Mouse (Mus musculus) left cerebral cortex, adult 9 months (tissue): Measurements from ENCODE around the gene Fcrl1.
"Not testable (repeated sequence)": the region's sequence is repeated elsewhere in the genome, so short reads cannot be mapped to it uniquely, and the experiment has no call there.

Source experiments
- DNase-seq, 2 experiments: peaks; one replicate each; pipeline ENCODE4 v3.0.0; 2022; ENCODE audit warnings: low spot score in 2 of 2

The Fcrl1 gene

DNA sequence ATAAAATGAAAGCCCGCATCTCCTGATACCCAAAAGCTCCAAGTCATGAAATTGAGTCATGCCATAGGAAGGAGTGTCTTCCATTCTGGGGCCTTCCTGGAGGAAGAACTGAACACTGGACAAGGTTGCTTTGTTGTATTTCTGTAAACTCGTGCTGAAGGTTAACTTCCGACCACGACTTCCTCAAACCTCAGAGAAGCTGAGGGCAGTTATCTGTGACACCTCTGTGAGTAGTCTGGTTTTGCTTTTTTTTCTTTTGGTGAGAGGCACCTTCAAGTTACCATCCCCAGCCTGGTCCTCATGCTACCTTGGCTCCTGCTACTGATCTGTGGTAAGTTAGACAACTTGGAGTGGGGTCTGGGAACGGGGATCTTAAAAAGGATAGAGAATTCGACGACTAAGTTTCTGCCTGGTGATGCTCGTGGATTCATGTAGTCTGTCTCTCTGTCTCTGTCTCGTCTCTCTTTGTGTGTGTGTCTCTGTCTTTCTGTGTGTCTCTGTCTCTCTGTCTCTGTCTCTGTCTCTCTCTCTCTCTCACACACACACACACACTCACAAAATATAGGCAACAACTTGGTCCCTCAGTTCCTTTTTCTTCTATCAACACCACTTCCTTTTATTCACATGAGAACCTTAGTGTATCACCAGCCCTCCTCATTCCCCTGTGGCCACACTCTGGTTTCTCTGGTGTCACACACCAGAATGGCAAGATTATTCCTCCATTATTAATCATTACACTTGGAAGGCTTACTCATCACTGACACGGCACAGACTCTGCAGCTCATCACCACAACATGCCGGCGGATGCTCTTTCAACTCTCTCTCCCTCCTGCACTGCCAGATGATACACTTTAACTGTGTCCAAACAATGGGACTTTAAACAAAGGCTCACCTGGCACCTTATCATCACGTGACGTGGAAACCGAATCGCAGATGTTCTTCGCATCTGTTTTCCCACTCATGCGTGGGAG is at the start of gene Fcrl1:
TSS of gene Fcrl1 (plus strand) at position 193 of the 971 bp plus-strand sequence.
- DNase-seq: no peak

DNA sequence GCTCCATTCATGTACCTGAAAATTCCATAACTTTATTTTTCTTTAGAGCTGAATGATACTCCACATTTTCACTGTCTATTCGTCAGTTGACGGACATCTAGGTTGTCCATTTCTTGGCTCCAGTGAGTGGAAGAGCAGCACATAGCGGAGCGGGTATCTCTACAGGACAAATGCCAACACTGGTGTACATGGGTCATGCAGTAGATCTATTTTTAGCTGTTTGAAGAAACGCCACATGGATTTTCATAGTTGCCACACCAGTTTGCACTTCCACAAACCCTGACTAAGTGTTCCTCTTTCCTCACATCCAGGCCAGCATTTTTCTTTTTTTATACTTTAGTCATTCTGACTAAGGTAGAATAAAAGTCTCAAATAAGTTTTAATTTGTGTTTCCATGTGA is 38.3 kb upstream of the Fcrl1 start:
- no peak for DNase-seq

DNA sequence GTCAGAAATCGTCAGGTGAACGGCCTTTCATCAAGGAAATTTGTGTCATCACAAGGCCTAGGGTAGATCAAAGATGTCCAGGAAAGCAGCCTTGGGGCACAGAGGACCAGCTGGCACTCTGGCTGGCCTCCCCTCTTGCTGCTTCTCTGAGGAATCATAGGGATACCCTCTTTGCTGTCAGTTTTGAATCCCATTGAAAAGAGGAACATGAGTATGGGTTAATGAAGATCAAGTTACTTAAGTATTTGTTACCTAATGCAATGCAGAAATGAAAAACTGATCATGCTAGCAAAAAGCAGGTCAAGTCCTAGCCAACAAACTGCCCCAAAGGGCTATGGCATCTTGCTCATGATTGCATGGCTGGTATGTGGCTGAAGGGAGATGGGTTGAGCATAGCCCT is 25.2 kb upstream of the Fcrl1 start:
- not testable (repeated sequence) for DNase-seq

DNA sequence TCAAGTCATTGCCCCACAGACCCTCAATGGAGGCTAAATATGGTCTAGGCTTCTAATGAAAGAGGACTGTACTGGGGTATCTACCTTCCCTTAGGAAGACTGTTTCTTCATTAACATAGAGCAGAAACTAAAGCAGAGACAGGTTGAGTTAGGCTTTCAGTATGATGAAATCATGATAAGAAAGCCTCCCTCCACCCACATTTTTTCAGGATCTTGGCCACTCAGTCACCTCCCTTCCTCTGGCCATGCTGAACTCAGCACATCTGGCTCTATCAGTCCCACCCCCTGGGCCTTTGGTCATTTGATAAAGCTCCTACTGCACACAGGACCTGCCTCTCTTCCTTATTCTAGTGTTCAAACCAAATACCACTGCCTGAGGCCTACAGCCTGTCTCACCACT is 18.6 kb upstream of the Fcrl1 start, which contains the start of gene Cd5l:
TSS of gene Cd5l (plus strand) at position 301 of the 400 bp plus-strand sequence.
- no peak for DNase-seq

DNA sequence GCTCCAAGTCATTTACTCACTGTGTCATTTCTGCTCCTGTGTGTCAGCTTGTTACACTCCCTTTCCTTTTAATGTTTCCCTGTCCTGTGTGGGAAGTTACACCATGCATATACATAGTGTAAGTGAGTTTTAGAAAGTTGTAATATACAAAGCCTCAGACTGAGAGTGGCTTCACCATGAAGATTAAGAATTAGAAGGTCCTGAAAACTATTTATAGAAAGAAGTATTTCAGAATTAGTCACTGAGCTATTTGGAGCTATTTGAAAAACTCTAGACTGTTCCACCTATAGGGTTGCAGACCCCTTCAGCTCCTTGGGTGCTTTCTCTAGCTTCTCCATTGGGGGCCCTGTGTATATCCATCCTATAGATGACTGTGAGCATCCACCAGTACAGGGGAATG is 17.0 kb upstream of the Fcrl1 start:
- no peak for DNase-seq

DNA sequence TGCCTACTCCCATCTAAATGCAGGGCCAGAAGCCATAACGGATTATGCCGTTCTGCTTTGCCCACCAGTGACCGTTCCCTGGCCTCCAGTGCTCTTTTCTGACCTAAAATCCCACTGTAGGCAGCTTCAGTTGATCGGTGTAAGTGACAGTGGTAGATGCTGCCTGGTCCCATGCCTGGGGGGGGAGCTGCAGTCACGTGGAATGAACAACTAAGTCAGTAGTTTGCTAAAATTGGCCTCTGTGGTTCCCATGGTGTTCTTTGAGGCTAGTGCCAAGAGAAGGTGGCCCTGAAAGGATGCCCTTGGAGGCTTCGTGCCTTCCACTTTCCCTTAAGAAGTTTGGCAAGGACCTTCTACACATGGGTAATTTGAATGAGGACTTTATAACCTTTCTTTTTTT is 15.7 kb upstream of the Fcrl1 start:
- no peak for DNase-seq

DNA sequence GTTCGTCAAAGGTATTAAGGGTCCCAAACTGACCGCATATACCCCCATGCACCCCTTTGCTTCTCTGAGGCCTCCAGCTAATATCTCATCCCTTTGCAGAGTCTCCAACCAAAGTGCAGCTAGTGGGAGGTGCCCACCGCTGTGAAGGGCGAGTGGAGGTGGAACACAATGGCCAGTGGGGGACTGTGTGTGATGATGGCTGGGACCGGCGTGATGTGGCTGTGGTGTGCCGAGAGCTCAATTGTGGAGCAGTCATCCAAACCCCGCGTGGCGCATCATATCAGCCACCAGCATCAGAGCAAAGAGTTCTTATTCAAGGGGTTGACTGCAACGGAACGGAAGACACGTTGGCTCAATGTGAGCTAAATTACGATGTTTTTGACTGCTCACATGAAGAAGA is 10.5 kb upstream of the Fcrl1 start:
- DNase-seq: no peak

DNA sequence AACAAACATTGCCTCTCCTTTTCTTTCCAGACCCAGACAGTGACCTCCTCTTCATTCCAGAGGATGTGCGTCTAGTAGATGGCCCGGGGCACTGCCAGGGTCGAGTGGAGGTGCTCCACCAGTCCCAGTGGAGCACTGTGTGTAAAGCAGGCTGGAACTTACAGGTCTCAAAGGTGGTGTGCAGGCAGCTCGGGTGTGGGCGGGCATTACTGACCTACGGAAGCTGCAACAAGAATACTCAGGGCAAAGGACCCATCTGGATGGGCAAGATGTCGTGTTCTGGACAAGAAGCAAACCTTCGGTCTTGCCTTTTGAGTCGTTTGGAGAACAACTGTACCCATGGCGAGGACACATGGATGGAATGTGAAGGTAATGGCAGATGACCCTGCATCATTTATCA is 8.7 kb upstream of the Fcrl1 start:
- no peak for DNase-seq

DNA sequence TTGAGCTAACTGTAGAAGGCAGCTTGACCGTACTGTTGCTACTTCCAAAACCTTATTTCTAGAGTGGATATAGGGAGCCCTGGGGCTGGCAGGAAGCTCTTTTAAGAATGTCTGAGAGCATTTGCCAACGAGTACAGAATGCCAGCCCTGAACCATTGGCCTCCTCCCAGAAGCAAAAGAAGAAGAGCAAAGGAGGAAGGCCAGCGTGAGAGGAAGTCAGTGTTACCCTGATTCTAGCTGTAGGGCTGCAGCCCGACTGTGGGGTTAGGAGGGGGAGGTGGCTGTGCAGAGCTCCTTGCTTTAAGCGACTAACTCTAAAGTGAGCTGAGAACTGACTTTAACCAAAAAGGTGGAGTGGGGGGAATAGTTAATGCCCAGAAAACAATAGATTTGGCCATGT is 7.0 kb upstream of the Fcrl1 start:
- no peak for DNase-seq

DNA sequence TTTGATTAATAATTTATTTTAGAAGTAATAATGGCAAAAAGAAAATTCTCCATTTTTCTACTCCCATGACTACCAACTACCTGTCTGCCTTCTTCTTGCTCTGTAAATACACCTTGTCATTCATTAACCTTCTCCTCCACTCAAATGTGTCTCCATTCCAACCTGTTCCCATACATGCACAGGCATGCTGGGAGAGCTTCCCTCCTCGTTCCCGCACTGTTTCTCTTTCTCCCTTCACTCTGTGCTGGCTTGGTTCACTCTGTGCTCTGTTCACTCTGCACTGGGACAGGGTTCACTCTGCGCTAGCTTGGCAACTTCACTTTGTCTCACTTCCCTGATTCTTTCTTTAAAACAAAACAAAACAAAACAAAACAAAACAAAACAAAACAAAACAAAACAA is 1.0 kb downstream of the Fcrl1 start:
- DNase-seq: no peak

DNA sequence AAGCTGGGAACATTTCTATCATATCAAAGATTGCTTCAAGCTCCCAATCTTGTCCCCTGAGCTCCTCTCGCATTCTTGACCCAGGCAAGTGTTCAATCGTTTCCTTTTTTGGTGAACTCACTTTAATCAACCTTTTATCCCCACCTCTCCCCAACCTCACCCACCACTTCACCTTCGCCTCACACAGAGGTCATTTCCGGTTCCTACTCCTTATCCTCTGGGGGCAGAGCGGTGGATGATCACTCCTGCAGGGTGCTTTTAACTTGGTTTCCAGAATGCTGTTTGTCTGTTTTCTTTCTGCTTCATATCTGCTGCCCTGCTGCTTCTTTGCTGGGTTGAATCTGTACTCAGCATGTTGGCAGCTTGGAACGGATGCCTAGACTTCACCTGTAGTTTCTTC is 1.5 kb downstream of the Fcrl1 start:
- DNase-seq: no peak

DNA sequence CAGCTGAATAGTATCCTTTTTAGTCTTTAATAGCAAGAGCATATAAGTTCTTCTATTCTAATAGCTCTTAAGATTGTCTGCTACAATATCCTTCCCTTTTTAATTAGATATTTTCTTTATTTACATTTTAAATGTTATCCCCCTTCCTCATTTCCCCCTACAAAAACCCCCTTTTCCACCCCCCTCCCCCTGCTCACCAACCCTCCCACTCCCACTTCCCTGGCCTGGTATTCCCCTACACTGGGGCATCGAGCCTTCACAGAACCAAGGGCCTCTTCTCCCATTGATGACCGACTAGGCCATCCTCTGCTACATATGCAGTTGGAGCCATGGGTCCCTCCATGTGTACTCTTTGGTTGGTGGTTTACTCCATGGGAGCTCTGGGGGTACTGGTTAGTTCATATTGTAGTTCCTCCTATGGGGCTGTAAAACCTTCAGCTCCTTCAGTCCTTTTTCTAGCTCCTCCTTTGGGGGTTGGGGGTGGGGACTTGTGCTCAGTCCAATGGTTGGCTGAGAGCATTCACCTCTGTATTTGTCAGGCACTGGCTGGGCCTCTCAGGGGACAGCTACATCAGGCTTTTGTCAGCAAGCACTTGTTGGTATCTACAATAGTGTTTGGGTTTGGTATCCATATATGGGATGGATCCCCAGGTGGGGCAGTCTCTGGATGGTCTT is 3.6 kb downstream of the Fcrl1 start:
- not testable (repeated sequence) for DNase-seq

DNA sequence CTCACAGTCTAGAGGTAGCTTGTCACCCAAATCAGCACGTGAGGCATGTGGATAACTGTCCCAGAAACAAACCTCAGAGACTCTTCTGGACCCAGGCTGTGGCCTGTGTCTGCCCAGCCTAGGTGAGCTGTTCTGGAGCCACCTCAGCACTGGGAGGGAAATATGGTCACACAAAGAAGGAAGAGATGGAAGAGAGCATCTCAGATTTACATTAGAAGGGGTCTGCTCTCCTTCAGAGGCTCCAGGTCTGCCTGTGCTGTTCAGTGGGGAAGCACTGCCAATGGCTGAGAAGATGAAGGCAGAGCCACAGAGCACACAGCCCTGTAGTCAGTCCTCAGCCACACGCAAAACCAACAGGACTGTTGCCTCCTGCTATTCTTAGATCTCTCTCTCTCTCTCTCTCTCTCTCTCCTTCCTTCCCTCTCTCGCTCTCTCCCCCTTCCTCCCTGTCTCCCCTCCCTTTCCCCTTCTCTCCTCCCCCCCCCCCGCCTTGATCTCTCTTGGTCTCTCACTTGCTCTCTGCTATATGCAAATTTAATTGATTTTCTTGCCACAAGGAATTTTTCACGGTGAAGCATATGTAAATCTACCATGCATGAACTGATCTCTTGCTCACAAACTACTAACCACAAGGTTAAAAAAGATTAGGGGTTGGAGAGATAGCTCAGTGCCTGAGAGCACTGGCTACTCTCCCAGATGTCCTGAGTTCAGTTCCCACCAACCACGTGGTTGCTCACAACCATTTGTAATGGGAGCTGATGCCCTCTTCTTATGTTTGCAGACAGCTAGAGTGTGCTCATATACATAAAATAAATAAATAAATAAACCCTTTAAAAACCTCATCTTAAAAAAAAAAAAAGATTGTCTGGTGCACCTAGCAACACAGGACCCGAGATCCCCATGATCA is 5.9 kb downstream of the Fcrl1 start:
- DNase-seq: no peak

DNA sequence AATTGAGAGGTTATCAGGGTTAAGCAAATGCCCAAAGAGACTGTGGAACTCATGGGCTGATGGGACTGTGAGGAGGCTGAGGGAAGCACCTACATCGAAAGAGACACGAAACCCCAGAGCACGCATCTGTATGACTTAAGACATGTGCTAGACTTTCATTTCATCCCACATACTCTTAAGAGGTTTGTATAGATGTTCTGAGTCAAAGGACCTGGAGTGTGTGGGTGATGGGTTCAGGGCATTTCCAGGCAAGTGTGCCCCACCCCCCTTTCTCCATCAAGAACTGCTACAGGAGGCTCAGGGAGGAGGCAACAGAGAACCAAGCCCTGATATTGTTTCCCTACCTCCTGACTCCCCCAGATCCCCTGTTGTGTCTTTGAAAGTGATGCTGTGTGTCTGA is 7.1 kb downstream of the Fcrl1 start:
- no peak for DNase-seq

DNA sequence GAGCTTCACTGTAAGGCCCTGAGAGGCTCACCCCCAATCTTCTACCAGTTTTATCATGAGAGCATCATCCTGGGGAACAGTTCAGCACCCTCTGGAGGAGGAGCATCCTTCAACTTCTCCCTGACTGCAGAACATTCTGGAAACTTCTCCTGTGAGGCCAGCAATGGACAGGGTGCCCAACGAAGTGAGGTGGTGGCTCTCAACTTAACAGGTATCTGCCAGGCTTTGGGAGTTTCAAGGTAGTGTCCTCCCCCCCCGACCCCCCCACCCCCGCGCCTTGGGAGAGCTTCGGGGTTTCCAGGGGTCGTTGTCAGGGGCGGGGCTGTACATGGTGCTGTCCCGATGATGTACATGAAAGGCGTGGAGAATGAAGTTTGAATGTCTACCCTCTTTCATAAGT is 8.9 kb downstream of the Fcrl1 start:
- no peak for DNase-seq

DNA sequence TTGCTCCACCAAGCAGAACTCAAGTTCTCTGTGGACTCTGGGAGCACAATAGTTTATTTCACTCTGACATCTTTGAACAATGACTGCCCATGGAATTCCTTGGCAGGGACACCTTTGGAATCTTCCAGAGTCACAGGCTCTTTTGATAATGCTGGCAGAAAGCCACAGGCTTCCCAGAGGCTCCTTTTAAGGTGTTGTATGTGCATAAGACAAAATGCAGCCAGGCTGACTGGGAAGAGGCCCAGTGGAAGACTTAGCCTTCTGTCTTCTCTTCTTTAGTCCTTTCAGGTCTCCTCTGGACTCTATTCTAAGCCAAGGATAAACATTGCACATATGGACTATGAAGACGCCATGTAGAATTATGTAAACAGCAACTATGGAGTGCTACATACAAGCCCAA is 14.7 kb downstream of the Fcrl1 start:
- no peak for DNase-seq

DNA sequence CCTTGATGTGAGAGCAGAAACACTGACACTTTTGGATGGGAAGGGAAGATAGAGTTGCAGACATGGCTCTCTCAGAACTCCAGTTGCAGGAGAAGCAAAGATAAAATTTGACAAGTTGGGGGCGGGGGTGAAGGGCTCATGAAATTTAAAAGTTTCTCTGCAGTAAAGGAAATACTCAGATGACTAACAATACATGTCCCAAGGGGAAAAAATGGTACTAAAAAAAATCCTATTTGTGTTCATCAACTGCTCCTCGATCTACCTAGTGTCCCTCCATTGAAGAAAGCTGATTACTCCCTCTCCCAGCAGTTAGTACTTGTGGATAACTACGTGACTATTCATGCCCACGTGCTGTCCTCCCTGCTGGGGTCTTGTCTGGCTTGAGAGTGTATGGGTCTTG is 22.6 kb downstream of the Fcrl1 start:
- no peak for DNase-seq

DNA sequence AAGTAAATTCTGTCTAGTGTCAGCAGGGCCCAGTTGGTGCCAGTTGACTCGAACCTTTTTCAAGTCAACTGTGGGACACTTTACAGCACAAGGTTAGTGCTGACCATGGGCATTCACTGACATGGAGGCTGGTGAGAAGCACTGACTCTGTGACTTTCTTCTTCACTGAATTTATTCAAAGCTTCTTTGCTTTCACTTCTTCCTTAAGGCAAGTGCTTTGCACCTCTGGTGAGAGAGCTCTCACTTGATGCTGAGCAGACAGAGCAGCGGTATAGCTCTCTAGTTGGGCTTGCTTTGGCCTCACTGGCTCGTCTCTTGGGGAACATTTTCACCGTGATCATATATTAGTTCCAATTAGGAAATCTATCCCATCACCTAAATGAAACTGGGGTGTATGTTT is 23.7 kb downstream of the Fcrl1 start:
- DNase-seq: no peak

DNA sequence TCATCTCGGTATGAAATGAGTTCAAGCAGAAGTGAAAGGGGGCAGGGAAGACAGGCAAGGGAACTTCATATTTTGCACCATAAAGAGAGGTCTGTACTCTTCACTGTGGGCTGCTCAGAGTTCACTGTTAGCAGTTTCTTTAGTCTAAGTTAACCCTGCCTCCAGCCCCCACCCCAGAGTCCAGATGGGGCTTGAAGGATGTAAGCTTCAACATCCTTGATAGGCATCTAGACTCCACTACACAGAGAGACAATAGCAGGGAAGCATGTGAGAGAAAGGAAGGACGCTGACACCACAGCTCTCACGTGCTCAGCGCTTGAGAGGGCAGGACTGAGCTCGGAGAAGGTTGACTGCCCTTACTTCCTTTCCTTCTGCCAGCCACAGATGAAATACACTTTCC is 25.1 kb downstream of the Fcrl1 start:
- no peak for DNase-seq

DNA sequence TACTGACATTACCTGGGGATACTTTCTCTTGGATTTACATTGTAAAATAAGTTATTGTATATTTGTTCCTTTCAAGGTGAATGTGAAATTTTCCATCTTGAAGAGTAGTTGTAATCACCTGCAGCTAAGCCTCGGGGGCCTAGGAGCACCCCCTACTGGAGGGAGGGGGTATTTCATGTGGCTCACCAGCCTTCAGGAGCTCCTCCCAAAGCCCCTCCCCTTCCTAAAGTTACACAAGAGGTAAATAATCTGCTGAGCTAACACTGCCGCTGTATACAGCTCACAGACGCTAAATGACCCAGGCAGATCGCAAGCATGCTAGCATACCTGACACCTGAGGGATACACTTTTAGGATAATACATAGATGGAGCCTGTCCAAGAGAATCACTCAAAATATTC is 32.0 kb downstream of the Fcrl1 start:
- DNase-seq: no peak

DNA sequence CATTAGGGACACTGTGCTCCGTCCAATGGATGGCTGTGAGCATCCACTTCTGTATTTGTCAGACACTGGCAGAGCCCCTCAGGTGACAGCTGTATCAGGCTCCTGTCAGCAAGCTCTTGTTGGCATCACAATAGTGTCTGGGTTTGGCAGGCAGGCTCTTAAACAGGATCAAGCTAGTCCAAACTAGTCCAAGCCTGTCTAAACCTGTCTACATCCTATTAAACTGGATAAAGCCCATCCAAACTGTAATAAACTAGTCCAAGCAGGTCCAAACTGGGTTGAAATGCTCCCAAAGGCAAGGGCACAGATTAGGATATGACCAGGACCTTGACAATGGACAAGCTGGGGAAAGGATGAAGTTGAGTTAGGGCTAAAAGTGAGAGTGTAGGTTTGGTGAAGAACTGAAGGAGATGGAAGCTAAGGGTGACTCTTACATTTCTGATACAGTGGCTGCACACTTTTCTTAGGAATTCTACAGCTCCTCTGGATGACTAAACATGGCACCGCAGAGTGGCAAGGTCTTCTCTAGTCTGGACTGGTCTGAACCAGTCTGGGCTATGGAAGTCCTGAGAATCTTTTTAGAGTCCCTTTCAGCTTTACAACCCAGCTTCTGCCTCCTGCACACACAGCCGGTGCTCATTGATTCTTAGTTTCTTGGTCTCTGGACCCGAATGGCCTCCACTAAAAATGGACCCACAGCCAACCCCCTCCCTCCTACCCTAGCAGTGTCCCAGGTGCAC is 33.2 kb downstream of the Fcrl1 start:
- DNase-seq: no peak
